Mouse (Mus musculus): Measurements from ENCODE around the gene Tbxas1.

The Tbxas1 gene

DNA sequence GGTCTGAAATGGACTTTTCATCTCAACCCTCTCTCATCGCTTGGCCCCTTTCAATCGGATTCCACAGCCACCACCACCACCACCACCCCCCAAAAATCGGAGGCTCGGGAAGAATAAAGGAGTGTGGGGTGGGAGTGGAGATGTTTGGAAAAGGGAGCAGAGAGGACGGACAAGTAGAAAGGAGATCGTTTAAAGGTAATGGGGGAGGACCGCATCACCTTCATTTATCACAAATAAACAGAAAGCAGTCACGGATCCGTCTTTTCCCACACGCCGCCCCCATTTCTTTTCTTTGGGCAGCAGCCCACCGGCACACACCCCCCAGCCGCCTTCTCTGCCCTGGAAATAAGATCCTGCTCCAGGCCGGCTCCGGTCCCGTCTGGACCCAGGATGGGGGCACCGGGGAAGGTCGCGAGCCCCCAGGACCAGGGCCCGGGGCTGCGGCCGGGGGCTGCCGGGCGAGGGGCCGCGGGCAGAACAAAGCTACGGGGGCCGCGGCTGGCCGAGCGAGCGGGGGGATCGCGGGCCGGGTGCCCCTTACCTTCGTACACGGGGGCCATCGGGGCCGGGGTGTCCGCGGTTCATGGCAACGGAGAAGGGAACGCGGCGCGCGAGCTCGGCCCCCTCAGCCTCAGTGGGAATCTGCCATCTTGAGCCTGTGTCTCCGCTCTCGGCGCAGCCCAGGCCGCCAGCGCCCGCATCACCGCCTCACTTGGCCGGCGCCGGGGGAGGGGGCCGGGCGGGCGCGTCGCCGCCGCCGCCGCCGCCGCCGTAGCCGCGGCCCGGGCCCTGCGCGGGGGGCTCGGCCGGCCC lies at the start of gene Tbxas1:
TSS of gene Tbxas1 (plus strand) at position 147 of the 813 bp plus-strand sequence.
- no peak for DNase-seq (ENCODE audit: low spot score)

DNA sequence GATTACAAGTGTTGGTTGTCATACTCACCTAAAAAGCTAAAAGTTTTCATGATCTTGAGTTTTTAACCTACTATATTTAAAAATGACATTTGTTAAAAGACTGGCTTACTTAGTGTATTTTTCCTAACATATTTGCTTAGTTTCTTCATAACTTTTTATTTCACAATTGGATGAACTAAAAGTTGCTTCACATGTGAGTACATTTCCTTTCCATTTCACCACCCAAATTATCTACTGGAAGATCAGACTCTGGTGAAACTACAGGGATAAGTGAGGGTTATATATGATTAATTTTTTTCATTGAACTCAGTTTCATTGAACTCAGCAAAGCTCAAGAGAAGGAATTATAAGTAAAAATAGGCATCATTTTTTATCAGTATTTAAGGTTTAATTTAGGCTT lies 49.3 kb upstream of the Tbxas1 start:
- DNase-seq (ENCODE audit: low spot score) = no peak

- DNase-seq (ENCODE audit: low spot score) = no peak
These were observed 48.3 kb upstream of the Tbxas1 start for GRCm38 (mm10) chr6:38826857-38827256.

DNA sequence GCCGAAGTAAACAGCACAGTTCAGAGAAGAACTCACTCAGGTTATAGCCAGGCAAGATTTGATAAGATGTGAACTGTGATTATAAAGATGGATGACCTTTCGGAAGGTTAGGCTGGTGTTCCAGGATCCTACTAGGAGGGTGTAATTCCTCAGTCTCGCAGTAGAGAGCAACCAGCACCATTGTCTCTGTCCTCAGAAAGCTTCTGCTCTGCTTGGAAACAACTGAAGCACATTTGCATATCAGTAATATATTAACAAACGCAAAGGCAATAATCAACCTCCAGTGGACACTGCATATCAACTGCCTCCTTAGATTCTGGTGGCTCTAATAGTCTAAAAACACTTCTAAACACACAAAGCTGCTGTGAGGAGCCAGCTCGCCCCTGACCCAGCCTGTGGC lies 47.8 kb upstream of the Tbxas1 start:
- no peak for DNase-seq (ENCODE audit: low spot score)

DNA sequence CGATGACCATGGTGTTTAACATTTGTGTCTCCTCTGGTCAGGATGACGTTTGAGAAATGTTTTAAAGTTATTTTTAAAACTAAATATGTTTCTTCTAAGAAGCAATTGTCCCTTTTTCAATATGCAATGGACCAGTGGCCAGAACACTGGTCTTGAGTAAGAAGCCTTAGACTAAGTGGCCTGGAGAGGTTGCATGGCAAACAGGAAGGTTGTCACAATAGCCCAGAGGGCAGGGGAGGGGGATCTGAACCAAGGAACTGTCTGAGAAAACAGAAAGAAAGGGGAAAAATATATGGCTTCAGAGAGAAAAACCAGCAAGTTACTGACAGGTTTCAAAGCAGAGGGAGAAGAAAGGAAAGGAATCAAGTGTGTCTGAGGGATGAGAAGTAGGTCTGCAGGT lies 47.0 kb upstream of the Tbxas1 start:
- DNase-seq (ENCODE audit: low spot score) = no peak

GRCm38 (mm10) chr6:38829452-38829851 lies 45.8 kb upstream of the Tbxas1 start:
- DNase-seq (ENCODE audit: low spot score) = no peak

DNA sequence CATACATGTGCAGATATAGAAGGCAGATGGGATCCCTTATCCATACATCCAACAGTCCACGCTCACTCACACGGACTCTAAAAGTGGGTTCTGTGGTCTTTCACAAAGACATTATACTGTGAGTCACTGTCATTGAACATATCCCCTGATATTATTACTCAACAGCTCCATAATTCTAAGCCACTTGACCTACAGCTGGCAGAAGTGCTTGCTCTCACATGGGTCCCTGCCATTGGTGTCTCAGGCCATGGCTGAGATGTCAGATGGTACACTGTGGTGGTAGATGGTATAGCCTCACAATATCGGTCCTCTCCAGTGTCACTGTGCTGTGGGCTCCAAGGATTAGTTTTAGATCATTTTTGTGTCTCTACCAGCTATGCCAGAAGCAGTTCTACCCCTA lies 41.5 kb upstream of the Tbxas1 start:
- no peak for DNase-seq (ENCODE audit: low spot score)

DNA sequence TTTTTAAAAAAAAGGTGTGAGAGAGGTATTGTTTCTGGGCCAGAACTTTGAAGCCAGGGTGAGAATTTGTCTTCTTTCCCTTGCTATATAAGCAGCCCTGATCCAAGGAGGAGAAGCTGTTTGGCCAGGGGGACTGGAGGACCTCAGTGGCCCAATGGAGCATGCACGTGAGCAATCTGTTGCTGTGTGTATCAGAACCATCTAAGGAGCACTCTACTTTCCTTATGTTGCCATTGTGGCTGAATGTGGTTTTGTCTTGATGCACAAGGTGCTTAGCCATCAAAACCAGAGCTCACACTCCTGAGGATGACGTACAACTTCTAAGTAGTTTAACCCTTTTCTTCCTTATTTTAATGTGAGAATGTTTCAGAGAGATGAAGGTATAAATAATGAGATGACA lies 40.5 kb upstream of the Tbxas1 start:
- DNase-seq (ENCODE audit: low spot score) = no peak

DNA sequence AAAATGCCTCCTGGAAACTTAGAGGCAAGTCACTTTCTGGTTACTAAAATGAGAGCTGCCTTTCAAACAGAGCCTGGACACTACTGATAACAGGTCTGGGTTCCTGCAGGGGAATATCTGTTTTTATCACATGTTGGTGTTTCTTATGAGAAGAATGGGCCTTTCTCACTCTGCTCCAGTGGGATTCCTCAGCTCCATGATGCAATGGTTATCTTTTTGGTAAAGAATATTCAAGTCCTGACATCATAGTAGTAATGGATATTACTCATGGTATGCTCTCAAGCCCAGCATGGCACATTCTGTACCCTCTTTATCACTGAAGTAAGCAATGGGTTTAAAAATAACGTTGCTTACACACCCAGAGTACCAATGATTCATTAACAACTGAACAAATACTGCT lies 40.0 kb upstream of the Tbxas1 start:
- no peak for DNase-seq (ENCODE audit: low spot score)

DNA sequence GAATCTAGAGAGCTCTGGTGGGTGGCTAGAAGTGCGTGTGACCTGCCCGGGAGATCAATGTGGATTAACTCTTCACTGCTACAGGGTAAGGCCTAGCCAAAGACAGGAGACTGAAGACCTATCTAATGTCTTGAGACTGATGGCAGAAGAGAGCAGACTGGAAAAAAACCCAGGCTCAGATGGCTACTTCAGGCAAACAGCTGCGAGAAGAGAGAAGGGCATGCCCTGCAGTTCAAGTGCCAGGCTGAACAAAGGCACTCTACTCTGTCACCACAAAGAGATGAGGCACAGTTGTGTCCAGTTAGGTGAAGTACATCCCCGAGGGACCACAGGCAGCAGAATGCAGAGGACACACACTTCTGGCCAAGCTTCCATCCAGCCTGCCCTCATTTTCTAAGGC lies 37.1 kb upstream of the Tbxas1 start:
- no peak for DNase-seq (ENCODE audit: low spot score)

- no peak for DNase-seq (ENCODE audit: low spot score)
These were observed 35.3 kb upstream of the Tbxas1 start for GRCm38 (mm10) chr6:38839891-38840290.

GRCm38 (mm10) chr6:38840380-38840779 lies 34.8 kb upstream of the Tbxas1 start:
- no peak for DNase-seq (ENCODE audit: low spot score)

DNA sequence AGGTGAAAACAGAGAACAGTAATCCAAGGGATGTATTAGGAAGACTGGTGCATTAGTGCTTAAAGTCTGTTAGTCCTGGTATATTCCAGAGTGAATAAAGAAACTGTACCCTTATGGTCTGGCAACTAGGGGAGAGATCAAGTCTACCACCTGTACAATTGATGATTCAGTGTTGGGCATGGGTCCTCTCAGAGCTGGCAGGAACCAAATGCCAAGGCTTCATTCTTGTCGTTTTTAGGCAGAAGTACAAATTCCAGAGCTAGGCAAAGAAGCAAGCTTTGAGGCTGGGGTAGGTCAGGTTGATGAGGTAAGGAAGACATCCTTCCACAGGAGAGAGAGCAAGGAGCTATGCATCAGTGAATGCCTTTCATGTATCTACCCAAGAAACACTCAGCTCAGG lies 34.4 kb upstream of the Tbxas1 start:
- DNase-seq (ENCODE audit: low spot score) = no peak

DNA sequence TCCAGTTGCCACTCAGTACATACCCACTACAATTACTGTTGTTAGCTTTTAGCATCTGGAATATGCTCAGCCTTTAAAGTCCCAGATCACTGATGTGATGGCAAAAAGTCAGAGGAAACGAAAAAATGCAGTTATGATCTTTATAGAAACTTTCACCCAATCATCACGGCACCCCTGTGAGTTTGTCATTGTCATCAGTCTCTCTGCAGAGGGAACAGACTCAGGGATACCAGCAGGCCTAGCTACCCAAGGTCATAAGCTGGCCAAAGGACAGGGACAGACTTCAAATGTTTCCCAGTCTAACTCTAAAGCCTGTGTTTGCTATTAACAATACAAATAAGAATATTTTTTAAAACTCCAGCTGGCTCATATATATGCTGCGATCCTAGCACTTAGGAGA lies 33.7 kb upstream of the Tbxas1 start:
- DNase-seq (ENCODE audit: low spot score) = no peak

DNA sequence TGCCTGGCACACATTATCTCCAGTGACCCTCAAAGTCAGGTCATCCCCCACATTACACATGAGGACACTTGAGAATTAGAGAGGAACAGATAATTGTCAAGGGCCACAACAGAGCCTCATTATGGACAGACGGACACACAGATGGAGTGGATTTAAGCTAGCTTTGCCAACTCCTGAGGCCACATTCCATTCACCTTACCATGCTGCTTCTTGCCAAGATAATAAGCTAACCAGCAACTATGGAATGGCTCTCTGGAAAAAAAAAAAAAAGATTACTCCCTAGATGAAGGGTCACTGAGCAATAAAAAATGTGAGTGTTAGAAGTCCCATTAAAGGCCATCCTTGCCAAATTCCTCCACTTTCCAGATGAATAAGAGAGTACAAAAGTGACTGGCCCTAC lies 30.1 kb upstream of the Tbxas1 start:
- DNase-seq (ENCODE audit: low spot score) = no peak

DNA sequence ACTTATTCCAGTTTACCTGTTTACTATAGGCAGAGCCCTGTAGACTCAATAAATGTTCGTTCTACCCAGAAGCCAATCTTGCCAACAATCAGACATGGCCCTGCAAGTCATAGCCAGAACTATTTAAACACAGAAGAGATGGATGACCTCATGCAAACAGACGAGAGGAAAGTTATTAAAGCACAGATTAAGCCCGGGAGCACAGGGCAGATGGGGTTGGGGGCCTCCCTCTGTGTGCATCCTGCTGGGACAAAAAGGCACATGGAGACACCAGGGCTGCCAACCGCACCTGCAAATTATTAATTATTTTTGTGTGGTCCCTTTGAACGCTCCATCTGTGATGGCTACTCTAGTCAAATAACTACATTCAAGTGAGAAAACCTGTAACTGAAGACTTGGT lies 29.3 kb upstream of the Tbxas1 start:
- no peak for DNase-seq (ENCODE audit: low spot score)

GRCm38 (mm10) chr6:38846330-38847195 lies 28.6 kb upstream of the Tbxas1 start:
- no peak for DNase-seq (ENCODE audit: low spot score)

DNA sequence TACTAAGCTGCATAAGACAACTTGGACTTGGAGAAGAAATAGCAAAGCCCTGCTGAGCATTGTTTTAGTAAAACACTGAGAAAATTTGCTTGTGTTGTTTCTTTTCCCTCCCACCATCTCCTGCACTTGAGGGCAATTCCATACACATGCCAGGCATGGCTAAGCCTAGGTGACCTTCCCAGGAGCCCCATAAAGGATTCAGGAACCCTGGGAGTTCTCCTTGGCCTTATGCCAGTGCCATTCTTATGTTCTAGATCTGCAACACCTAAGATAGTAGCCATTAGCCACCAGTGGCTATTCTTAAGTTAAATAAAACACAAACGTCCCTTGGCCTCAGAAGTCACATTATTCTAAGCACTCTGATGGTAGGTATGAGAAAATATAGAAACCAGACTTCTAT lies 27.8 kb upstream of the Tbxas1 start:
- DNase-seq (ENCODE audit: low spot score) = no peak

DNA sequence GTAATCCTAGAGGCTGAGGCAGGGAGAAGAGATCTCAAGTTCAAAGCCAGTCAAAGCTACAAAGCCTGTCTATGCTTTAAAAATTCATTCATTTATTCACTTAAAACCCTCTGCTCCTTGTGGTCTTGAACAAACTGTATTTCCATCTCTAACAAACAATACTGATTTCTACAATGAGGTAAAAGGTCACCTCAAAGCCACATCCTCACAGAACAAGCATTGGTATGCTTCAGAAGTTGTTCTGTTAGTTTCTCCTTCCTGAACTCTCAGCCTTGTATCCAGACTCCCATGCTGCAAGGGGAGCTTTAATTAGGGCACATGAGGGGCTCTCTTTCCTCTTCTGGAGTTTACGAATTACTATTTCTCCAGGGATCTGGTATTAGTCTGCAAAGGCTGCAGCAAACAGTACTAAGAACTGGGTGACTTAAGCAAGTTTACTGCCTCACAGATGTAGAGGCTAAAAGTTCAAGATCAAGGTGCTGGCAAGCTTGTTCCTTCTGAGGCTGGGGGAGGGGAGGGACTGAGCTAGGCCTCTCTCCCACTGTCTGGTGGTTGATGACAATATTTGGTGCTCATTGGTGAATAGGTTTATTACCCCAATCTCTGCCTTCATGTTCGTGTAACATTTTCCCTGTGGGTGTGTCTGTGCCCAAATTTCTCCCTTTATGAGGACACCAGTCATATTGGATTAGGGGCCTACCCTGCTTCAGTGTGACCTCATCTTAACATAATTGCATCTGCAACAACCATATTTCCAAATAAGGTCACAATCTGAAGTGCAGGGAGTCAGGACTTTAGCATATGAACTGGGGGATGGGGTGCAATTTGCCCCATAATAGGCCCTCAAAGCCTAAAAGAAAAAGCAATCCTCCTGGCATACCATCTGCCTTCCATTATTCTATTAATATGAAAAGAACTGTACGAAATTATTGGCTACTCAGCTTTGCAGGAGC lies 27.0 kb upstream of the Tbxas1 start:
- no peak for DNase-seq (ENCODE audit: low spot score)

DNA sequence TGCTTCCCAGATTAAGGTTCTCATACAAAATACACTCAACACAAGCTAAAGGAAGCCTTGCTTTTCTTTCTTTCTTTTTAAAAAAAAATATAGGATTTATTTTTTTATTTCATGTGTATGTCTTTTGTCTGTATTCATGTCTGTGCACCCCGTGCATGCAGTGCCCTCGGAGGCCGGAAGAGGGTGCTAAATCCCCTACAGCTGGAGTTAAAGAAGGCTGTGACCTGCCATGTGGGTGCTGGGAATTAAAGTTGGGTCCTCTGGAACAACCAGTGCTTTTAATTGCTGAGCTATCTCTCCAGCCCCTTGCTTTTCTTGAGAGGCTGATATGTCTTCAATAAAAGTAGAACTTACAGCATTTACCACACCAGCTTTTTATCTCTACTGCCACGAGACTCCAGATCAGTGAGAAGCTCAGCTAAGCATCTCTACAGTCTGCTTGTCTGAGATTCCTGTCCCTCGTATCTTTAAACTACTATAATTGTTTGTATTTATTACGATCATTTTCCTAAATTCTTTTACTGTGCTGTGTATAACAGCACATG lies 24.4 kb upstream of the Tbxas1 start:
- DNase-seq (ENCODE audit: low spot score) = no peak

DNA sequence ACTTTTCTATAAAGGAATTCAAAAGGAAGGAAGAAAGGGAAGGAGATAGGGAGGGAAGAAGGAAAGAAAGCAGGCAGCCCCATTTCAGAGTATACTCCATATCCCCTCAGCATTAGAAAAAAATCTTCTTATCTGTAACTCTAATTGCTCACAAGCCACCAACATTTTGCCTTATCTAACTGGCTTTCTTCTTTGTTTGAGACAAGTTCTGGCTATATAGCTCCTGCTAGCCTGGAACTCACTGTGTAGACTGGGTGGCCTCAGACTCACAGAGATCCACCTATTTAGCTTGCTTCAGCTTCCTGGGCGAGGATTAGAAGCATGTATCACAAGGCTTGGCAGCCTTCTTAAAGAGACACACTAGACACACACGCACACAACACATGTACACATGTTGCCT lies 23.5 kb upstream of the Tbxas1 start:
- DNase-seq (ENCODE audit: low spot score) = no peak

- DNase-seq (ENCODE audit: low spot score) = no peak
These were observed 21.6 kb upstream of the Tbxas1 start for GRCm38 (mm10) chr6:38853561-38853992.

Data from urinary bladder, postnatal 10 days (tissue).